Mouse (Mus musculus): Measurements from ENCODE around the gene Shank1. TPM values are rescaled to one million over a fixed set of nuclear protein-coding genes. Genes with fewer than 3 reads are reported as not detected.

The Shank1 gene
- polyA plus RNA-seq (2017; shearing (Covaris generic)) = 0.47 TPM

DNA sequence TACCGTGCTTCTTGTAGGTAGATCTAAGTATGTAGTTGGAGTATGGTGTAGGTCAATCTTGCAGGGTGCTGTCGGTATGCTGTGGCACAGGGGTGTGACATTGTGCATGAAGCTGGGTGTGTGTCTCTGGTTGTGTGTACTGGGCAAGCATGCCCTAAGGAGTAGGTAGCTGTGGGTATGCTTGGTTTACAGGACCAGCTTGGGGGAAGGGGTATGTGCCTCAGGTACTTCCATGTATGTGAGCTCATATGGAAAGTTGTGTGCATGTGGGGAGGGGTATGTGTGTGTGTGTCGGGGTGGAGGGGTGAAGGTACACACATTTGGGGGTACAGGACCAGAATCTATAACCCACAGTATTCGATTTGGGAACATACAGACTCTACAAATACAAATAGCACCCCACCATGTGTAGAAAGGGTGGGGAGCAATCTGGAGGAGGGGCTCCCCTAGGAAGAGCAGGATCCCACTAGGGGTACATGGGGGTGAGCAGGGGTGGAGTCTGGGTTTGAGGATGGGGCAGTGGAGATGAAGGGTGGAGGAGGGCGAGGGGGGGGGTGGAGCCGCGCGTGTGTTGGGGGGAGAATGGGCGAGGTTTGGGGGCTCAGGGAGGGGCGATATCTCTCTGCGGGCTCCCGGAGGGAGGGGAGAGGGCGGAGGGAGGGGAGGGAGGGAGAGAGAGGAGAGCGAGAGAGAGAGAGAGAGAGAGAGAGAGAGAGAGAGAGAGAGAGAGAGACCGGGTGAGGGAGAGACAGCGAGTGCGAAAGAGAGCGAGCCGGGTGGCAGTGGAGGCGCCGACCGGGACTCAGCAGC, at the start of gene Shank1:
TSS of gene Shank1 (plus strand) at position 779 of the 810 bp plus-strand sequence.

DNA sequence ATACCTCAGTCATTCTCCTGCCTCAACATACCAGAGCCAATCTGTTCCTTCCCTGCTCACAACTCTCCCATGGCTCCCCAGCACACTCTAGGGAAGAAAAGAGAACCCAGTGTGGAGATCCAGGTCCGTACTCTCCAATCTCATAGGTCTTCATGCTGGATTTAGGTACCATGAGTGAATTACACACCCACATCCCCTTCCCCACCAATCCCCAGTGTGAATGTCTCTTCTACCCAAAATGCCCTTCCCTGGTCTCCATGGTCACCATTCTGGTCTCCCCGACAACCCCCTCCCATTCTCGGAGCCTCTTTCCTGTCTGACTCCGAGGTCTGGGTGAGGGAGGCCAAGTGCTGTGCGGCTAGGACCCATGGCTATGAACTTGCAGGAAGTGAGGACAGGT, 48.9 kb upstream of the Shank1 start, which contains the start of gene Gm15517:
TSS of gene Gm15517 (plus strand) at position 301 of the 400 bp plus-strand sequence.

DNA sequence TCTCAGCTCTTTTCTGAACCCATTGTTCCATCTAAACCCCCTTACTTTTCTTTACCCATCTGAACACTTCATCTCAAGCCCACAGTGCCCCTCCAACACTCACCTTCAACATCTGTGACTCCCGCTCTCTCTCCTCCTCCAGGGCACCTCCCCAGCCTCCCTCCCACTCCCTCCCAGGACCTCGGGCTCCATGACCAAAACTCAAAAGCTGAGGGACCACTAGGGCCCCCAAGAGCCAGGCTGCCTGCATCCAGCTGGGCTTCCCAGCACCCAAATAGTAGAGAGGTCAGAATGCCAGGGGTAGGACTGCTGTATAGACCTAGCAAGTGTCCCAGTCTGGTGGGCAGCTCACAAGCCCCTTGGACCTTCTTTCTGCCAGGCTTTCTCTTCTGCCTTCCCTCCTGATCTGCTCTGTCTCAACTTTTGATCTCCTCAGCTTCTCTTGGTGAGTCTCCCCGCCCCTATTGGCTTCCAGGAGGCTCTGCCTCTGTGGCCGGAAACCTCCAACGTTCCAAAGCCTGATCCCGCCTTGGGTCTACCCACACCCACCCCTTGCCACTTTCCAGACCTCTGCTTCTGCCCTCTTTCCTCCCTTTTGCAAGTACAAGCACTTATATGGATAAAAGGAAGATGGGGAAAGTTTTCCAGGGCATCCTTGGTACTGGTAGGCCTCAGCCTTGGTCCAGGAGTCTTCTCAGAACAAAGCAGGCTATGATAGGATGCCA, 3.4 kb upstream of the Shank1 start, which contains the start of gene Clec11a:
TSS of gene Clec11a (minus strand) at position 387 of the 725 bp plus-strand sequence.

DNA sequence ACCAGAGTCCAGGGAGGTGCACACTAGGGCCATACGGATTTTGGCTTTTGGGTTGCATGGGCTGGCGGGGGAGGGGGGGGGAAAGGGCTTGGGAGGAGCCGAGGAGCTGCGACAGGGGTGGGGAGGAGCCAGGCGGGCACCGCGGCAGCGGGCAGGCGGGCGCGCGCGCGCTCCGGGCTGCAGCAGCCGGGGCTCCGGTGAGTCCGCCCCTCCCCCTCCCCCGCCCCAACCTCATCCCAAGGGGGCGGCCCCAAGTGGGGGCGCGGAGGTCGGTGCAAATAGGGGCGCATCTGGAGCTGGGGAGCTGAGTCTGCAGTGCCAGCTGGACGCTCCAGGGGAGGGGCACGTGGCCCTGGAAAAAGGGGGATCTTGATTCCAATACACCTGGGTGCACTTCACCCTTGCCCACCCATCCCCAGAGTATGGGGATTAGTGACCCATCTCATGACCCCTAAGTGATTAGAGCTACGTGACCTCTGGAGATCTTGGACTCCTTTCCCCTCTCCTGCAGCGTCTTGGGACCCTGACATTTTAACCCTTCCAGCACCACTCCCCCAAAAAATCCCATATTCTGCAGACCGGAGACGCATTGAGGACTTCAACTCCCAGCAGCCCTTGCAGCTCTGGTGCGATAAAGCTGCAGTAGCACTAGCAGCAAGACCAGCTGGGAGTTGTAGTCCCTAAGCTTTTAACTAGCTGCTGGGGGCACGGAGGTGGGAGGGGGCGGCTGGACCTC, 74.1 kb downstream of the Shank1 start, which contains the start of gene Syt3:
TSS of gene Syt3 (plus strand) at position 123 of the 736 bp plus-strand sequence.

DNA sequence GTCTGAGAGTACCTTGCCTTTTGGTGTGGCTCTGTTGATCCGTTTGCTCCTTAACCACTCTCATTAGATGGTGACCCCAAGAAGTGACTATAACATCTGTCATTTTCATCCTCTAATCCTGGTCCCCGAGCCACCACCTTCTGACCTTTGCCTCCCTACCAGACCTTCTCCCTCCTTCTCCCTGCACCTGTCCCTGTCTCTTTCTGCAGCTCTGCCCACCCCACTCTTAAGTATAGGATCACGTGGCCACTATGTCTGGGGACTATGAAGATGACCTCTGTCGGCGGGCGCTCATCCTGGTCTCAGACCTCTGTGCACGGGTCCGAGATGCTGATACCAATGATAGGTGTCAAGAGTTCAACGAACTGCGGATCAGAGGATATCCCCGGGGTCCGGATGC, 75.7 kb downstream of the Shank1 start, which contains the start of gene 1700008O03Rik:
TSS of gene 1700008O03Rik (minus strand) at position 101 of the 400 bp plus-strand sequence.

Other genes starting within 250 kb of the Shank1 start
- not detected for gene Klk1b21, start 207.9 kb upstream of the Shank1 start, polyA plus RNA-seq (2017; shearing (Covaris generic))
- not detected for gene Klk1b22, start 197.6 kb upstream of the Shank1 start, polyA plus RNA-seq (2017; shearing (Covaris generic))
- gene Klk1b16, start 173.5 kb upstream of the Shank1 start, polyA plus RNA-seq (2017; shearing (Covaris generic)) = not detected
- gene Klk1b24, start 122.0 kb upstream of the Shank1 start, polyA plus RNA-seq (2017; shearing (Covaris generic)) = not detected
- not detected for gene Klk1b3, start 112.1 kb upstream of the Shank1 start, polyA plus RNA-seq (2017; shearing (Covaris generic))
- gene Klk1b4, start 102.8 kb upstream of the Shank1 start, polyA plus RNA-seq (2017; shearing (Covaris generic)) = not detected
- gene Klk1b5, start 94.3 kb upstream of the Shank1 start, polyA plus RNA-seq (2017; shearing (Covaris generic)) = not detected
- not detected for gene Klk1, start 84.9 kb upstream of the Shank1 start, polyA plus RNA-seq (2017; shearing (Covaris generic))
- not detected for gene Gm36864, start 74.1 kb upstream of the Shank1 start, polyA plus RNA-seq (2017; shearing (Covaris generic))
- gene 1700028J19Rik, start 63.6 kb upstream of the Shank1 start, polyA plus RNA-seq (2017; shearing (Covaris generic)) = 0.85 TPM
- 192 TPM for gene 2410002F23Rik, start 63.5 kb upstream of the Shank1 start, polyA plus RNA-seq (2017; shearing (Covaris generic))
- gene Acp4, start 52.9 kb upstream of the Shank1 start, polyA plus RNA-seq (2017; shearing (Covaris generic)) = not detected
- not detected for gene Gm15517, start 48.8 kb upstream of the Shank1 start, polyA plus RNA-seq (2017; shearing (Covaris generic))
- 0.12 TPM for gene Clec11a, start 3.4 kb upstream of the Shank1 start, polyA plus RNA-seq (2017; shearing (Covaris generic))
- 0.77 TPM for gene Syt3, start 73.8 kb downstream of the Shank1 start, polyA plus RNA-seq (2017; shearing (Covaris generic))
- not detected for gene 1700008O03Rik, start 75.6 kb downstream of the Shank1 start, polyA plus RNA-seq (2017; shearing (Covaris generic))
- not detected for gene Lrrc4b, start 118.8 kb downstream of the Shank1 start, polyA plus RNA-seq (2017; shearing (Covaris generic))
- not detected for gene Aspdh, start 155.1 kb downstream of the Shank1 start, polyA plus RNA-seq (2017; shearing (Covaris generic))
- gene Josd2, start 157.7 kb downstream of the Shank1 start, polyA plus RNA-seq (2017; shearing (Covaris generic)) = 71.6 TPM
- gene Emc10, start 186.3 kb downstream of the Shank1 start, polyA plus RNA-seq (2017; shearing (Covaris generic)) = 178 TPM
- gene Fam71e1, start 186.3 kb downstream of the Shank1 start, polyA plus RNA-seq (2017; shearing (Covaris generic)) = 1.00 TPM
- not detected for gene Mybpc2, start 214.4 kb downstream of the Shank1 start, polyA plus RNA-seq (2017; shearing (Covaris generic))
- gene Spib, start 221.8 kb downstream of the Shank1 start, polyA plus RNA-seq (2017; shearing (Covaris generic)) = 0.17 TPM
- gene Pold1, start 238.6 kb downstream of the Shank1 start, polyA plus RNA-seq (2017; shearing (Covaris generic)) = 42.7 TPM
- gene Nr1h2, start 243.7 kb downstream of the Shank1 start, polyA plus RNA-seq (2017; shearing (Covaris generic)) = 201 TPM